Mouse (Mus musculus): ENCODE data around the gene Cd36. TPM values are rescaled to one million over a fixed set of nuclear protein-coding genes. Genes with fewer than 3 reads are reported as not detected.
"Not testable (repeated sequence)": the region's sequence is repeated elsewhere in the genome, so short reads cannot be mapped to it uniquely, and the experiment has no call there.

The Cd36 gene
- polyA plus RNA-seq, 1 experiment from 2014 or later, result 3.2 TPM

- H3K36me3 ChIP-seq (ENCODE audit: control insufficient read depth, insufficient read depth, low read length), result no peaks in the 10 kb centered on the region
- H3K4me3 ChIP-seq (ENCODE audit: low read depth, low read length), result no peak overlapping the region
- no peaks in the 10 kb centered on the region for H3K4me1 ChIP-seq (ENCODE audit: control insufficient read depth, insufficient read depth, low read length)
- no peak overlapping the region for H3K9ac ChIP-seq (ENCODE audit: low read depth, low read length)
- no peak for ATAC-seq
- H3K27me3 ChIP-seq (ENCODE audit: control insufficient read depth, insufficient read depth, low read depth, low read length), result no peaks in the 10 kb centered on the region
- H3K4me2 ChIP-seq (ENCODE audit: low read length), result no peak overlapping the region
- H3K27ac ChIP-seq (ENCODE audit: low read length), result no peak overlapping the region
- 77% methylated on average over 3 of the region's 3 CpGs for WGBS
- H3K9me3 ChIP-seq (replicated peaks; ENCODE audit: control insufficient read depth, low read length, poor library complexity, severe bottlenecking), result no peaks in the 10 kb centered on the region
Observed at GRCm38 (mm10) chr5:17898948-17899347, 10.3 kb upstream of the Cd36 start.

DNA sequence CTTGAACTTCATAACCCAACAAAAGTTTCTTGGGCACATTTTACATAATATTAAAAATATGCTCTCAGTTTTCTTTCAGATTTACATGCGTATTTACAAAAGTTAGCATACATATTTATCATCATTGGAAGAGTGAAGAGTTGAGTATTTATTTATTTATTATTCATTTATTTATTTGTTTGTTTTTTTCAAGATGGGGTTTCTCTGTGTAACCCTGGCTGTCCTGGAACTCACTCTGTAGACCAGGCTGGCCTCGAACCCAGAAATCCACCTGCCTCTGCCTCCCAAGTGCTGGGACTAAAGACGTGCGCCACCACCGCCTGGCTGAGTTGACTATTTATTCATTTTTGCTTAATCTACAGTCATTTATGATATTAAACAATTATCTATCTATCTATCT, 9.0 kb upstream of the Cd36 start:
- not testable (repeated sequence) for H3K27ac ChIP-seq (ENCODE audit: low read length)

DNA sequence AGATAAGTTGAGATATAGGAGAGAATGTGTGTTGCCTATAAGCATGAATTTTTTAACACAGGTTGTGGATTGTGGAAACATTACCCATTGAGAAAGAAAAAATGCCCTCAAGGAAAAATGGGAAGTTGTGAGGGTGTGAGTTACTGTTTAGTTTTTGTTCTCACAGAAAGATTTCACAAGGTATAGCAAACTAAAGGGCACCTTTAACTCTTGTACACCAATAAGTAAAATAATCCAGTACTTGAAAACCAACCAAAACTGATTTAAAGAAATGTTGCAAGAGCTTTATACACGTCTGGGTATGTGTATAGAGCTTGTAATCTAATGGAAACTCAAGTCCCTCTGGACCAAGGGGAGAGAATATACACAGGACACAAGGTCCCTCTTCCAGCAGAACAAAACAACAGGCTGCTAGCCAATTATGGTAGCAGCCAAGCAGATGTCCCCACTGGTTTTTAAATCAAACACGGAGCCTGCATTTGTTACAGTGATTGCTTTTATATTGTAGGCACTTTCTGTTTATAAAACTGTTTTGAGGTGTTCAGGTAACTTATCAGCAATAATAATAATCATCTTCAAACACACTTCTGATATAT, 5.1 kb upstream of the Cd36 start:
- Histone ChIP-seq H3K4me2 (ENCODE audit: low read length) (no peak overlapping the region), H3K27me3 (ENCODE audit: control insufficient read depth, insufficient read depth, low read depth, low read length) (no peaks in the 10 kb centered on the region), H3K4me3 (ENCODE audit: low read depth, low read length) (no peak overlapping the region), H3K36me3 (ENCODE audit: control insufficient read depth, insufficient read depth, low read length) (no peaks in the 10 kb centered on the region), H3K4me1 (ENCODE audit: control insufficient read depth, insufficient read depth, low read length) (no peaks in the 10 kb centered on the region), H3K9ac (ENCODE audit: low read depth, low read length) (no peak overlapping the region), H3K9me3 (replicated peaks; ENCODE audit: control insufficient read depth, low read length, poor library complexity, severe bottlenecking) (no peaks in the 10 kb centered on the region), H3K27ac (ENCODE audit: low read length) (no peak overlapping the region)
- no peak for ATAC-seq
- 68% methylated on average over 2 of the region's 2 CpGs for WGBS

More for the DNA sequence above, 9.0 kb upstream of the Cd36 start:
- H3K27me3 ChIP-seq (ENCODE audit: control insufficient read depth, insufficient read depth, low read depth, low read length); H3K36me3 ChIP-seq (ENCODE audit: control insufficient read depth, insufficient read depth, low read length); H3K4me1 ChIP-seq (ENCODE audit: control insufficient read depth, insufficient read depth, low read length); H3K9ac ChIP-seq (ENCODE audit: low read depth, low read length); H3K9me3 ChIP-seq (replicated peaks; ENCODE audit: control insufficient read depth, low read length, poor library complexity, severe bottlenecking); ATAC-seq; H3K4me2 ChIP-seq (ENCODE audit: low read length); H3K4me3 ChIP-seq (ENCODE audit: low read depth, low read length): not testable (repeated sequence)
- 94% methylated on average over 5 of the region's 5 CpGs for WGBS

GRCm38 (mm10) chr5:17889291-17889690, 690 bp upstream of the Cd36 start:
- no peak overlapping the region for H3K4me2 ChIP-seq (ENCODE audit: low read length)
- no peaks in the 10 kb centered on the region for H3K4me1 ChIP-seq (ENCODE audit: control insufficient read depth, insufficient read depth, low read length)
- ATAC-seq, result no peak
- H3K9ac ChIP-seq (ENCODE audit: low read depth, low read length), result no peak overlapping the region
- no peak overlapping the region for H3K27ac ChIP-seq (ENCODE audit: low read length)
- H3K9me3 ChIP-seq (replicated peaks; ENCODE audit: control insufficient read depth, low read length, poor library complexity, severe bottlenecking), result no peaks in the 10 kb centered on the region
- no peaks in the 10 kb centered on the region for H3K27me3 ChIP-seq (ENCODE audit: control insufficient read depth, insufficient read depth, low read depth, low read length)
- H3K36me3 ChIP-seq (ENCODE audit: control insufficient read depth, insufficient read depth, low read length), result no peaks in the 10 kb centered on the region
- 80% methylated on average over 1 of the region's 1 CpGs for WGBS
- H3K4me3 ChIP-seq (ENCODE audit: low read depth, low read length), result no peak overlapping the region

GRCm38 (mm10) chr5:17886377-17886776, 2.2 kb downstream of the Cd36 start:
- H3K4me2 ChIP-seq (ENCODE audit: low read length), result no peak overlapping the region
- H3K9me3 ChIP-seq (replicated peaks; ENCODE audit: control insufficient read depth, low read length, poor library complexity, severe bottlenecking), result no peaks in the 10 kb centered on the region
- H3K27ac ChIP-seq (ENCODE audit: low read length), result no peak overlapping the region
- H3K27me3 ChIP-seq (ENCODE audit: control insufficient read depth, insufficient read depth, low read depth, low read length), result no peaks in the 10 kb centered on the region
- 85% methylated on average over 3 of the region's 3 CpGs for WGBS
- ATAC-seq, result no peak
- H3K4me1 ChIP-seq (ENCODE audit: control insufficient read depth, insufficient read depth, low read length), result no peaks in the 10 kb centered on the region
- no peak overlapping the region for H3K4me3 ChIP-seq (ENCODE audit: low read depth, low read length)
- H3K9ac ChIP-seq (ENCODE audit: low read depth, low read length), result no peak overlapping the region
- H3K36me3 ChIP-seq (ENCODE audit: control insufficient read depth, insufficient read depth, low read length), result no peaks in the 10 kb centered on the region

DNA sequence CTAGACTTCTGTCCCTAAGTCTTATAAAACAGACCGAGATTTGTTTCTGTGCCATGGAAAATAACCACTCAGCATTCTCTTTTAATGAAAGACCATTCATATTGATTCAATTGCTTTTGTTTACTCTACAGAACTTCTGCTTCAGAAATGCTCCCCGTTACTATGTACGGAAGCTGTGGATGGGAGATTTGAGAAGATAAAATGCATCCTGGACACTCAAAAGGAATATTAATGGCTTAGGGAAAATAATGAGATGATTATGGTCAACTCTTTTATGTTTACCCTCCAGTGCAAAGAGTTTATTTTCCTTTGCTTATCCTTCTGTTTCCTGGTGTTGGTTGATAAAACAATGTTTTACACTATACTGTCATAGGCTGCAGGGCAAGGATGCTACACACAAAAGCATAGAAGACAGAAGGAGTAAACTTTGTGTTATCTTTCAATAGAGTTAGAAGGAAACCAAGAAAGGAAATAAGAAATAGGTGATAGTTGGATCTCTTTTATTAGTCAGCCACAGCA, 5.2 kb downstream of the Cd36 start:
- H3K36me3 ChIP-seq (ENCODE audit: control insufficient read depth, insufficient read depth, low read length), result no peaks in the 10 kb centered on the region

DNA sequence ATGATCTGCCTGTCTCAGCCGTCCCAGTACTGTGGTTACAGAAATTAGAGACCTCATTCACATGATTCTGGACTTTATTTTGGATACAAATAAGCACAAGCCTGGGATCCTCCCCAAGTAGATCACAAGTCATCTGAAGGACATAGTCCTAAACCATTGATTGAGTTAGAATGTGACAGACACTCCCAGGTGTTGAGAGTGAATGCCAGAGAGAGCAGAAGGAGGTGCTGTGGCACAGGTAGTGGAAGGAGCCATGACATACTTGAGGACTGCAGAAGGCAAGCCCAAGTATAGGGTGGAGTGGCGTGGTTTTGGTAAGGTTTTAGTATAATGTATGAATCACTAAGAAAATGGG, 7.1 kb downstream of the Cd36 start:
- no peaks in the 10 kb centered on the region for H3K27me3 ChIP-seq (ENCODE audit: control insufficient read depth, insufficient read depth, low read depth, low read length)
- no peak for ATAC-seq
- no peak overlapping the region for H3K9ac ChIP-seq (ENCODE audit: low read depth, low read length)
- H3K36me3 ChIP-seq (ENCODE audit: control insufficient read depth, insufficient read depth, low read length), result no peaks in the 10 kb centered on the region
- 83% methylated on average over 2 of the region's 2 CpGs for WGBS
- H3K4me1 ChIP-seq (ENCODE audit: control insufficient read depth, insufficient read depth, low read length), result no peaks in the 10 kb centered on the region
- no peak overlapping the region for H3K27ac ChIP-seq (ENCODE audit: low read length)
- H3K9me3 ChIP-seq (replicated peaks; ENCODE audit: control insufficient read depth, low read length, poor library complexity, severe bottlenecking), result no peaks in the 10 kb centered on the region
- no peak overlapping the region for H3K4me3 ChIP-seq (ENCODE audit: low read depth, low read length)
- no peak overlapping the region for H3K4me2 ChIP-seq (ENCODE audit: low read length)

More for the DNA sequence above, 5.2 kb downstream of the Cd36 start:
- H3K9ac ChIP-seq (ENCODE audit: low read depth, low read length), result no peak overlapping the region
- H3K4me3 ChIP-seq (ENCODE audit: low read depth, low read length), result no peak overlapping the region
- H3K9me3 ChIP-seq (replicated peaks; ENCODE audit: control insufficient read depth, low read length, poor library complexity, severe bottlenecking), result no peaks in the 10 kb centered on the region
- WGBS, result 69% methylated on average over 3 of the region's 3 CpGs
- no peak overlapping the region for H3K27ac ChIP-seq (ENCODE audit: low read length)
- no peaks in the 10 kb centered on the region for H3K4me1 ChIP-seq (ENCODE audit: control insufficient read depth, insufficient read depth, low read length)
- H3K27me3 ChIP-seq (ENCODE audit: control insufficient read depth, insufficient read depth, low read depth, low read length), result no peaks in the 10 kb centered on the region
- ATAC-seq, result no peak
- no peak overlapping the region for H3K4me2 ChIP-seq (ENCODE audit: low read length)

GRCm38 (mm10) chr5:17880799-17881541, 7.6 kb downstream of the Cd36 start:
- Histone ChIP-seq H3K4me2 (ENCODE audit: low read length) (no peak overlapping the region), H3K27me3 (ENCODE audit: control insufficient read depth, insufficient read depth, low read depth, low read length) (no peaks in the 10 kb centered on the region), H3K36me3 (ENCODE audit: control insufficient read depth, insufficient read depth, low read length) (no peaks in the 10 kb centered on the region), H3K4me3 (ENCODE audit: low read depth, low read length) (no peak overlapping the region), H3K9me3 (replicated peaks; ENCODE audit: control insufficient read depth, low read length, poor library complexity, severe bottlenecking) (no peaks in the 10 kb centered on the region), H3K9ac (ENCODE audit: low read depth, low read length) (no peak overlapping the region), H3K27ac (ENCODE audit: low read length) (no peak overlapping the region), H3K4me1 (ENCODE audit: control insufficient read depth, insufficient read depth, low read length) (no peaks in the 10 kb centered on the region)
- ATAC-seq, result no peak
- WGBS, result 76% methylated on average over 4 of the region's 4 CpGs

- no peaks in the 10 kb centered on the region for H3K36me3 ChIP-seq (ENCODE audit: control insufficient read depth, insufficient read depth, low read length)
- H3K4me2 ChIP-seq (ENCODE audit: low read length), result no peak overlapping the region
- no peaks in the 10 kb centered on the region for H3K27me3 ChIP-seq (ENCODE audit: control insufficient read depth, insufficient read depth, low read depth, low read length)
- no peaks in the 10 kb centered on the region for H3K4me1 ChIP-seq (ENCODE audit: control insufficient read depth, insufficient read depth, low read length)
- no peak overlapping the region for H3K27ac ChIP-seq (ENCODE audit: low read length)
- WGBS, result 55% methylated on average over 1 of the region's 1 CpGs
- H3K4me3 ChIP-seq (ENCODE audit: low read depth, low read length), result no peak overlapping the region
- no peak overlapping the region for H3K9ac ChIP-seq (ENCODE audit: low read depth, low read length)
- no peaks in the 10 kb centered on the region for H3K9me3 ChIP-seq (replicated peaks; ENCODE audit: control insufficient read depth, low read length, poor library complexity, severe bottlenecking)
- ATAC-seq, result no peak
Observed at GRCm38 (mm10) chr5:17879924-17880323, 8.7 kb downstream of the Cd36 start.
